ENCODE assay signal across 29 mouse cellular contexts in the genomic region with DNA sequence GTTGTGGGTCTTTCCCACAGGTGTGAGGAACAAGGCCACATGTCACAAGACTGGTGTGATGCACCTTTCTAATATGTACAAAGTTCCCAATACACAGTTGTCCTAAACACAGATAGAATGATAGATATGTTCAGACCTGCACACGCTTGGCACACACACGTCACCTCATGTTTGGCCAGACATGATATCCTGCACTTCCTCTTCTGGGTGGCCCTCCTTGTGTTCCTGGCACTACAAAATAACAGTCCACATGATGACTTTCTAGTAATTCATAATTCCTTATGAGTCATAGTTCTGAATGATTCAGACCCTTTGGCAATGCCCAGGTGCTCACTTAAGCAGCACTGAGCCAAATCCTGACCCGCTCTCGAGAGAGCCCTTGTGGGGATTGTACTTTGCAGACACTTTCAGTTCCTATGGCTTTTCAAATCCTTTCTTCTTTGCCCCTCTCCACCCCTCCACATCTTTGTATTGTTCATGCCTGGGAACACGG. TPM values are rescaled to one million over a fixed set of nuclear protein-coding genes. Genes with fewer than 3 reads are reported as not detected.
DNase-seq lines count a peak whose midpoint lies in the region; ATAC-seq and TF ChIP-seq lines count a peak whose summit lies in the region.
"Had no signal": no experiment of that assay in that cellular context is flagged by ENCODE, and none has a peak within 500 bp of the region (broad histone marks: within the 10 kb centered on the region; RNA-seq: fewer than 3 reads in every experiment).

No protein-coding gene starts in this region.

- no peak for TF ChIP-seq EP300 in heart, postnatal 0 days (IDR thresholded peaks at IDR 0.05; ENCODE audit: low read depth)
- no peak for TF ChIP-seq EP300 in CH12.LX (IDR thresholded peaks at IDR 0.05; ENCODE audit: low read length)

- no peak for TF ChIP-seq CTCF in heart, postnatal 0 days (IDR thresholded peaks at IDR 0.05; ENCODE audit: low read depth)
- TF ChIP-seq CTCF in CH12.LX (conservative IDR thresholded peaks at IDR 0.05 in 1 of 2, IDR thresholded peaks at IDR 0.05 in 1 of 2; ENCODE audit: low read depth in 2 of 2, low read length in 2 of 2), result no peak

- H3K27ac ChIP-seq in heart, postnatal 0 days (ENCODE audit: low read depth), result 0 out of 2 replicates have a peak overlapping the region, but pooled peaks have one; percentile 9
- H3K27ac ChIP-seq in heart, embryonic 12.5 days (ENCODE audit: poor library complexity, severe bottlenecking), result no peak overlapping the region
- no peak overlapping the region for H3K27ac ChIP-seq in CH12.LX (ENCODE audit: insufficient read depth, low read depth)
- no peak overlapping the region for H3K27ac ChIP-seq in kidney, embryonic 16.5 days (ENCODE audit: low read length)
- H3K27ac ChIP-seq: embryonic facial prominence, embryonic 13.5 days; forebrain, embryonic 12.5 days; hindbrain, embryonic 12.5 days; intestine, embryonic 15.5 days; kidney, postnatal 0 days; liver, embryonic 12.5 days; midbrain, embryonic 10.5 days; midbrain, embryonic 15.5 days had no signal

- no peak for DNase-seq in heart, postnatal 0 days (ENCODE audit: low spot score)
- DNase-seq in 3T3-L1 (ENCODE audit: low read depth, low spot score) (peak; percentile 52), CH12.LX (ENCODE audit: extremely low read depth) (peak; percentile 17)
- peak; percentile 42 for DNase-seq in fibroblast of lung, adult 2 months (ENCODE audit: low read depth)
- DNase-seq in frontal cortex, postnatal 25 days (ENCODE audit: low spot score in 2 of 2), result no peak
- DNase-seq: adrenal gland, postnatal 25 days; cerebellum, adult 11-12 months; kidney, postnatal 4 days; layer of hippocampus, adult 9-11 months; left cerebral cortex, postnatal 4 days; liver, postnatal 0 days; spleen, adult 18-20 months; thymus, adult 18-20 months; thymus, postnatal 25 days had no signal

- peaks cover 10% of the 10 kb centered on the region; the same call in 1 of the 2 replicates for H3K27me3 ChIP-seq in heart, postnatal 0 days (ENCODE audit: control insufficient read depth, insufficient read depth, low read length)
- peaks cover 14% of the 10 kb centered on the region; the same call in 1 of the 2 replicates for H3K27me3 ChIP-seq in heart, embryonic 12.5 days (replicated peaks)
- no peaks in the 10 kb centered on the region for H3K27me3 ChIP-seq in CH12.LX (replicated peaks)
- no peaks in the 10 kb centered on the region for H3K27me3 ChIP-seq in kidney, embryonic 16.5 days (ENCODE audit: insufficient read depth, low read length)
- H3K27me3 ChIP-seq: forebrain, embryonic 12.5 days; hindbrain, embryonic 12.5 days; intestine, embryonic 15.5 days; midbrain, embryonic 15.5 days had no signal

- no peak overlapping the region for H3K4me2 ChIP-seq in heart, postnatal 0 days (ENCODE audit: low read depth, low read length)
- no peak overlapping the region for H3K4me2 ChIP-seq in heart, embryonic 12.5 days
- no peak overlapping the region for H3K4me2 ChIP-seq in CH12.LX (ENCODE audit: insufficient read depth, low read depth, poor library complexity, severe bottlenecking)
- no peak overlapping the region for H3K4me2 ChIP-seq in kidney, embryonic 16.5 days (replicated peaks; ENCODE audit: low read depth, low read length)
- H3K4me2 ChIP-seq: embryonic facial prominence, embryonic 13.5 days; forebrain, embryonic 12.5 days; heart, embryonic 11.5 days; hindbrain, embryonic 12.5 days; intestine, embryonic 15.5 days; liver, embryonic 12.5 days; midbrain, embryonic 15.5 days had no signal

- no peak for TF ChIP-seq RAD21 in CH12.LX (IDR thresholded peaks at IDR 0.05; ENCODE audit: low read depth, low read length)

- no peak for ATAC-seq in heart, postnatal 0 days (ENCODE audit: insufficient read depth, low read depth)
- no peak for ATAC-seq in heart, embryonic 12.5 days (ENCODE audit: insufficient number of reproducible peaks, low FRiP score)
- ATAC-seq in kidney, embryonic 16.5 days (ENCODE audit: low FRiP score, low TSS enrichment), result no peak
- ATAC-seq: hindbrain, postnatal 0 days; intestine, embryonic 15.5 days; liver, embryonic 12.5 days; liver, postnatal 0 days; midbrain, embryonic 15.5 days had no signal

- dilution Hi-C loops in CH12.LX (cut with MboI; ENCODE audit: extremely low pct_ligation_motif_present, extremely low pct_unique_long_range_greater_than_20kb, low sequenced_read_pairs), result no loop called here

- no peaks in the 10 kb centered on the region for H3K36me3 ChIP-seq in heart, postnatal 0 days (replicated peaks; ENCODE audit: control insufficient read depth, insufficient read depth, low read length)
- H3K36me3 ChIP-seq in heart, embryonic 12.5 days, result no peaks in the 10 kb centered on the region
- no peaks in the 10 kb centered on the region for H3K36me3 ChIP-seq in CH12.LX (replicated peaks in 1 of 2; ENCODE audit: control insufficient read depth in 1 of 2, insufficient read depth in 1 of 2, low read length in 1 of 2)
- no peaks in the 10 kb centered on the region for H3K36me3 ChIP-seq in kidney, embryonic 16.5 days (ENCODE audit: insufficient read depth, low read length)
- H3K36me3 ChIP-seq: embryonic facial prominence, embryonic 13.5 days; forebrain, embryonic 12.5 days; G1E; hindbrain, embryonic 12.5 days; intestine, embryonic 15.5 days; liver, embryonic 12.5 days; midbrain, embryonic 10.5 days; midbrain, embryonic 15.5 days had no signal

- TF ChIP-seq POLR2A in CH12.LX (IDR thresholded peaks at IDR 0.05; ENCODE audit: low read depth, low read length), result no peak

- H3K79me2 ChIP-seq in CH12.LX (replicated peaks; ENCODE audit: control insufficient read depth, extremely low read depth, insufficient read depth, poor library complexity, severe bottlenecking), result no peaks in the 10 kb centered on the region

- H3K4me1 ChIP-seq in heart, postnatal 0 days (ENCODE audit: control insufficient read depth, insufficient read depth), result peaks cover 17% of the 10 kb centered on the region; the same call in 1 of the 2 replicates
- peaks cover 13% of the 10 kb centered on the region for H3K4me1 ChIP-seq in heart, embryonic 12.5 days (replicated peaks)
- H3K4me1 ChIP-seq in CH12.LX (ENCODE audit: control insufficient read depth in 1 of 2, insufficient read depth in 2 of 2), result peaks cover 3 to 31% of the 10 kb centered on the region in 2 experiments
- H3K4me1 ChIP-seq in kidney, embryonic 16.5 days (ENCODE audit: insufficient read depth, low read length), result no peaks in the 10 kb centered on the region
- H3K4me1 ChIP-seq: liver, embryonic 12.5 days had no signal

- H3K9ac ChIP-seq in heart, postnatal 0 days (replicated peaks; ENCODE audit: low read depth, low read length), result no peak overlapping the region
- no peak overlapping the region for H3K9ac ChIP-seq in heart, embryonic 12.5 days
- no peak overlapping the region for H3K9ac ChIP-seq in CH12.LX (ENCODE audit: insufficient read depth, low read depth)
- H3K9ac ChIP-seq in kidney, embryonic 16.5 days (replicated peaks; ENCODE audit: low read length), result no peak overlapping the region
- H3K9ac ChIP-seq: embryonic facial prominence, embryonic 13.5 days; forebrain, embryonic 12.5 days; hindbrain, embryonic 12.5 days; intestine, embryonic 15.5 days; liver, embryonic 12.5 days; liver, postnatal 0 days; midbrain, embryonic 15.5 days had no signal

- in situ Hi-C loops in CH12.LX (cut with MboI; ENCODE audit: low pct_ligation_motif_present, low pct_unique_long_range_greater_than_20kb, low sequenced_read_pairs), result no loop called here

- 88% methylated on average over 5 of the region's 5 CpGs for WGBS in heart, postnatal 0 days
- 86% methylated on average over 5 of the region's 5 CpGs for WGBS in heart, embryonic 12.5 days
- 95% methylated on average over 5 of the region's 5 CpGs for WGBS in kidney, embryonic 16.5 days

- H3K9me3 ChIP-seq in heart, postnatal 0 days (replicated peaks; ENCODE audit: control insufficient read depth, low read length), result no peaks in the 10 kb centered on the region
- H3K9me3 ChIP-seq in heart, embryonic 12.5 days (replicated peaks), result 0 out of 2 replicates have a peak, but pooled peaks cover 6% of the 10 kb centered on the region
- H3K9me3 ChIP-seq in CH12.LX (replicated peaks; ENCODE audit: low read length), result no peaks in the 10 kb centered on the region
- H3K9me3 ChIP-seq in kidney, embryonic 16.5 days (ENCODE audit: low read length), result no peaks in the 10 kb centered on the region
- H3K9me3 ChIP-seq: embryonic facial prominence, embryonic 13.5 days; forebrain, embryonic 12.5 days; G1E; hindbrain, embryonic 12.5 days; intestine, embryonic 15.5 days; liver, embryonic 12.5 days; midbrain, embryonic 10.5 days; midbrain, embryonic 15.5 days had no signal

- no peak overlapping the region for H3K4me3 ChIP-seq in heart, postnatal 0 days (ENCODE audit: low read depth, low read length)
- H3K4me3 ChIP-seq in heart, embryonic 12.5 days, result no peak overlapping the region
- no peak overlapping the region for H3K4me3 ChIP-seq in CH12.LX (replicated peaks in 1 of 3; ENCODE audit: low read depth in 2 of 3, low read length in 2 of 3, poor library complexity in 1 of 3)
- H3K4me3 ChIP-seq in kidney, embryonic 16.5 days (ENCODE audit: low read length), result no peak overlapping the region
- H3K4me3 ChIP-seq: embryonic facial prominence, embryonic 13.5 days; forebrain, embryonic 12.5 days; hindbrain, embryonic 12.5 days; intestine, embryonic 15.5 days; liver, embryonic 12.5 days; midbrain, embryonic 10.5 days; midbrain, embryonic 15.5 days had no signal

TF ChIP-seq in CH12.LX, 34 proteins besides CTCF, POLR2A, EP300 and RAD21:
- TF ChIP-seq IRF4 (IDR thresholded peaks at IDR 0.05; ENCODE audit: low read depth, low read length) (0 out of 2 replicates have a peak, but pooled peaks have one; percentile 18), NELFE (IDR thresholded peaks at IDR 0.05; ENCODE audit: low read depth, low read length) (no peak)

RNA-seq across cellular contexts. Expression of gene Stum, which starts 20.3 kb away (rescaled TPM):
- 1.0 and 11.4 TPM in 2 replicates for total RNA-seq in heart, postnatal 0 days (2014; rRNA removed; ENCODE audit: low replicate concordance)
- polyA plus RNA-seq in heart, postnatal 0 days (2015; fragmentation: Nextera tagmentation; extraction: Ambion mirVana), result 0.49 and 0.92 TPM in 2 replicates
- 0.10 and 0.23 TPM in 2 replicates for polyA plus RNA-seq in heart, embryonic 12.5 days (2016; fragmentation: Nextera tagmentation; extraction: Ambion mirVana)
- total RNA-seq in CH12.LX (2012; rRNA removed), result 0.34 and 0.42 TPM in 2 replicates
- 0.51 and 0.80 TPM in 2 replicates for total RNA-seq in CH12.LX (2014; rRNA removed)
- polyA plus RNA-seq in CH12.LX (2012; ENCODE audit: insufficient read length, low read depth), result 0.61 and 0.67 TPM in 2 replicates
- 1.3 and 2.2 TPM in 2 replicates for polyA plus RNA-seq in kidney, embryonic 16.5 days (2015; fragmentation: Nextera tagmentation; extraction: Ambion mirVana)
- total RNA-seq: megakaryocyte progenitor cell, adult 5-6 weeks had no signal
- polyA plus RNA-seq: C2C12, G1E had no signal

Comparison
In these comparisons a context has a peak if more than half of its experiments do, and no peak if none do; other contexts are left out.
1. DNase-seq: peak in 3T3-L1 (single experiment), CH12.LX (single experiment) and fibroblast of lung, adult 2 months (single experiment); none in heart, postnatal 0 days (single experiment) and frontal cortex, postnatal 25 days (0 of 2).